Mouse (Mus musculus): ENCODE results near the gene Cngb1.
"Not testable (repeated sequence)": the region's sequence is repeated elsewhere in the genome, so short reads cannot be mapped to it uniquely, and the experiment has no call there.

The Cngb1 gene

DNA sequence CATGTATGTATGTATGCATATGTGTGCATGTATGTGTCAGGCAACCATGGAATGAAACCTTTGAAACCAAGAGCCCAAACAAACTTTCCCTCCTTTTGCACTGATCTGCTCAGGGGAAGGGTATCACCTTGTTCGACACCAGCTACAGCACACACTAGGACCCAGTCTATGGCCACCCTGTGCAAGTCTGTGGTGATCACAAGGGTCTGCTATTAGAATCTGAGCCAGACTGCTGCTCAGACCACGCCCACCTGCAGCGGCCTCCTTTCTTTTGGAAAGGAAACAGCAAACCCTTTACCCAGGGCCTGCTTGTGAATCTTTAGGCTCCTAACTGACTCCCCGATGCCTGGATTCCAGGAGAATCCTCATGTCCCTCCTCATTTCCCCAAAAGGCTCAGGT is 62.5 kb downstream of the Cngb1 start:
- no peak for DNase-seq

DNA sequence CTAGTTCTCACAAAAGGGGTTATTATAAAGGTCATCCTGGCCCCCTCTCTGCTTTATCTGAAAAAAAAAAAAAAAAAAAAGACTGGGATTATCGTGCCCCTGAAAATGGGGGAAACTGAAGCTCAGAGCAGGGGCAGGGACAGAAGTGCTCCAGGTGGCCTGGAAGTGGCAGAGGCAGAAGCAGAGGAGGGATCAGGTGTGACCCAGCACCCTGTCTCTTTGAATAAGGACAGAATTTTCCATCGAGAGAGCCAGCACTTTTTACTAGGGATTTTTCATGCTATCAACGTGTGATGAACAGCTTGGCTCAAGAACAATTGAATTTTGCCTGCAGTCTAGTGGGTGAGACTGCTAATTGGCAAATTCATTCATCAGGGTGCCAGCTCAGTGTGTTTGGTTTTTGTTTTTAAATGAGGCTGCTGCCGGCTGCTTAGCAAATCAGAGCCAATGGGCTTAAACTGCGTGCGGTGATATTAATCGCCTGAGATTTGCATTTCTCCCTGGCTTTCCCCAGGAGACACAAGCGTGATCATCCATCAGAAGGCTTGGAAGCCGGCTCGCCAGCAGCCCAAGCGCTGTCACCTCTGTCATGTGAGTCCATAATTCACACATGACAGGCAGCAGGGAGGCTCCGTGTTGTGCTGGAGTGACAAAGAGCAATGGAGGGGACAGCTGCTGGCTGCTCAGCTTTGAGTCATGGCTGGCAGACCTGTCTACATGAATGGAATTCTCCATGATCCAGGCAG is 63.4 kb downstream of the Cngb1 start:
- no peak for DNase-seq

DNA sequence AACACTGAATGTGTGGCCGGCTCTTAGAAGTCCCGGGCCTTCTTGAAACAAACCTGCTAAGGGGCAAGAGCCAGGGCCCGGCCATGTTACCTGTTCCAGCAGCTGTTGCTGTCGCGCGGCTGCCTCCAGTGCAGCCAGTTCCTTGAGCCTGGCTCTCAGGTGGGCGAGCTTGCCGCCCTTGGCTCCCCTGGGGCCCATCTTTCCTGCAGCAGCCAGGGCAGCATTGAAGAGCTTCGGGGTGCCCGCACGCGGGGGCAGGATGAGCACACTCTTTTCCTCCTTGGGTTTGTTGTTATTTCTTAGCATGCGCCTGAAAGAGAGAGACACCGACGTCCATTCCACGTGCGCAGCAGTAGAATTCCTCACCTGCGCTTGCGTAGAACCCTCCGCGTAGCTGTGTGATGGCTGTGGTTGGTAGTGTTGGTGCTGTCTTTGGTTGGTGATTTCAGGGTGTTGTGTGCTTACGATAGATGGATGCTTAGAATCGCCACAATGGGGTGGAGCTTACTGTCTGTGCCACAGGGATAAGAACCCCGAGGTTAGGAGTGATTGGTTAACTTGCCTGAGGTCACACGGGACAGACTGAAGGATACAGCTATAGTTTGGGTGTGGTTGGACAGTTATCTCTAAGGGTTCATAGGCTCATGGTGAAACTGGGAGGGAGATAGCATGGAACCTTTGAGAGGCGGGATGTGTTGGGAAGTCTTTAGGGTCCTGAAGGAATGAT is 64.1 kb downstream of the Cngb1 start:
- DNase-seq: no peak

DNA sequence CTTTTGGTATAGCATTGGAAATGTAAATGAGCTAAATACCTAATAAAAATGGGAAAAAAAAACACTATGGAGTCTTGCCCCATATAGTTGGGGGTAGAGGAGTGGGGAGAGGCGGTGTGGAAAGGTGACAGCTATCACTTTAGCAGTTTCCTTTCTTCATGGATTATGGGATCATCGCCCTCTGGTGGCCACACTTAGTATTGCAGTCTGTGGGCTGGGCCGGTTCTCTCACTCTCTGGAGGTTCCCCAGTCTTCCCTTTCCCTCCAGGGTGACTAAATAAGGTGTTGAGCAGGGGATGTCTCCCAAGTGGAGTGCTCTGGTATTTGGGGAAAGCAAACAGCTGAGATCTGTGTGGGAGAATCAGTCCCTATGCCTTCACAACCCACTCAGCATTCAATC is 70.7 kb downstream of the Cngb1 start:
- peak; percentile 71 to 77 for DNase-seq

DNA sequence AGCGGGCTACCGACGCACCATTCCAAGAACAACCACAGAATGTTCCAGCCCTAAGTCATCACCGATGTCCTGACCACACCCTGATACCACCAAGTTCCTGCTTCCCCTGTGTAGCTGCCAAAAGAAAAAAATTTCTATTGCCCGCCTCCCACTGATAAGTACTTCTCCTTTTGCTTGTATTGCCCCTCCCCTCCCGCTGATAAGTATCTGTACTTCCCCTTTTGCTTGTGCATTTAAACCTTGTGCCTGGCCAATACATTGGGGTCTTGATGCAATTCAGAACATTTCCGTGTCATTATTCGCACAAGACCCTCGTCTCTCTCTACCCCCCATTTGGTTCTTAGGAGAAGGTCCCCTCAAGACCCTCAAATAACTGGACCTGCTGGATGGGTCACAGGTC is 76.3 kb downstream of the Cngb1 start:
- DNase-seq: not testable (repeated sequence)

- no peak for DNase-seq
These were observed 79.3 kb downstream of the Cngb1 start for GRCm38 (mm10) chr8:95227151-95227468.

DNA sequence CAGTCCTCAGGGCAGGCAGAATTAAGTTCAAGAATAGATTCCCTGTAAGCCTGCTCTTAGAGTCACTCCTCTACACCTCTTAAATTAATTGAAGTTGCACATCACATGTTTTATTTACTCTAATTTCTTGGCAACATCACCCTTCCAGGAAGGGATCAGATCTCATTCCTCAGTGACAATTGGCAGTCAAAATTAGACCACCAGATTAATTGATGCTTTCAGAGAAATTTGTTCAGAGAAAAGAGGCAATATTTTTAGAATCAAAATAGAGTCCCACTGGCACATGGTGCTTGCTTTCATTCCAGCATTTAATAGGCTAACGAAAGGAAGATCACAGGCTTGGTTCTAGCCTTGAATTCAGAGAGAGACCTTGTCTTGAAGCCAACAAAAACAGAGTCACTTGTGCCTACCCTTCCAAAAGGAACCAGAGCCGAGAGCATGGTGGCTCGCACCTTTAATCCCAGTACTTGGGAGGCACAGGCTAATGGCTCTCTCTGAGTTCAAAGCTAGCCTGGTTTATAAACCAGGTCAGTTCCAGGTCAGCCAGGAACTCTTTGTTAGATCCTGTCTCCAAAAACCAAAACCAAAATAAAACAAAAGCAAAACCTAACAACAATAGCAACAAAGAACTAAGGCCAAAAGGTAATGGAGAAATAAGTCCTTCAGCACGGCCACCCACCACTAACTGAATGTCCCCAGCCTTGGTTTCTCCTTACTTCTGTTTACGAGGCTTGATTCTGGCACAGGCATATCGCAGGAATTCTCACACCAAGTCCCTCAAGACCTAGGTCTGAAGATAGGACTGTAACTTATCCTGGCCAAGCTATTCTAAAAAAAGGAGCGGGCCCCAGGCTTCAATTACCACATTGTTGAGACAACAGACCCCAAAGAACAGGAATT is 79.9 kb downstream of the Cngb1 start:
- no peak for DNase-seq

GRCm38 (mm10) chr8:95223969-95224368 is 82.4 kb downstream of the Cngb1 start:
- DNase-seq: no peak

DNA sequence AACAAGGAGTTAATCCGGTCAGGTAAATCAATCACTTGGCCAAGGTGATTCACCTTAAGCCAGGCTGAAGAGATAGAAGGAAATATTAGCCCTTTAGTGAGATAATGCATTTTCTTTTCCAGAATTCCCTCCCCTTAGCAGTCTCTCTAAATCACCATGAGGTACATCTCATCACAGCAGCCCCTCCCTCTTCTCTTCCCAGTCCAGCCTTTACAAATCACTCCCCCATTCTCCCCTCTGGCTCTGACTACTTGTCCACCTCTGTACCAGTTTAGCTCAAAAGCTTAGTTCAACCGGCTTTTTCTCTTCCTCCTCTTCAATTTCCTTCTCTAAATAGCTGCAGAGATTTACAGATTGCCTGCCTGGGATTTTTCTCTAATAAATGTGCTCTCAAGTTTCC is 85.3 kb downstream of the Cngb1 start:
- no peak for DNase-seq

DNA sequence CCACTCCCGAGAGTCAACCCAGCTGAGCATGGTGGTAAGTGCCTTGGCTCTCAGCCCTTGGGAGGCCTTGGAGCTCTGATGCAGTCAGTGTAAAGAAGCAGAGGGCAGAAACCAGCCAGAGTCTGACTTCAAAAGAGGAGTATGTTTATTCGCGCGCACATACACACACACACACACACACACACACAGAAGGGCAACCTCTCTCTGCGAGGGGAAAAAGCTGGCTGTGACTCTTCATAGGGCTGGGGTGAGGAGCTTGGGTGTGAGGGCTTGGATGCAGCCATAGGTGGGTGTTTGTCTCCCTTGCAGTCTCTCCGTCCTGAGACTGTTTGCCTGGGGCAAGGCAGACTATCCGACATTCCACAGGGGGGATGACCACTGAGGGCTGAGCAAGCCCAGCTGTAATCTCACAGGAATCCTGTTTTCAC is 85.8 kb downstream of the Cngb1 start:
- no peak for DNase-seq

- DNase-seq: no peak
These were observed 86.8 kb downstream of the Cngb1 start for GRCm38 (mm10) chr8:95219623-95220022.

DNA sequence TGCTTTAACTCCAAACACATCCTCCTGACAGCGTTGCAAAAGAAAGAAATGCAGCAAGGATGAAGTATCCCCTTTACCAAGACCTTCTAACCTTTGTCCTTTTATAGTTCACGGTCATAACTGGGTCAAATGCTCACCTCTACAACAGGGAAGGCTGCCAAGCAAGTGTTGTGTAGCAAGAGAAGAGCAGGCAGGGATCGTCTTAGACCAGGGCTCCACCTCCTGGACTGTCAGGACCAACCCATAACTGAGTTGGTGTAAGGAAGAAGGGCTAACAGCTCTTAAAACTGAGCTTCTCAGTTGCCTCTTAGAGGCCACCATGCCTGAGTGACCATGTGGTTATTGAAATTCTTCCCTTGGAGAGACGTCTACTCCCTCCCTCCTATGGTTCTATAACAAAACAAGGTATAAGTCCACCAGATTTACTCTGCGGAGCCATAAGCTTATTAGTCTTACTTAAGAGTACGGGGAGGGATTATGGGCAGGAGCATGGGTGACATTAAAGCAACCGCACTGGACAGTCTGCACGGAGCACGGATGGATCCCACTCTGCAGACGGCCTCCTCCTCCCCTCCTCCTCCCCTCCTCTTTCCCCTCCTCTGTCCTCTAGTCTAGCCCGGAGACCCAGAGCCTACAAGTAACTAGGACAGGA is 90.5 kb downstream of the Cngb1 start:
- DNase-seq: no peak

GRCm38 (mm10) chr8:95209924-95210323 is 96.5 kb downstream of the Cngb1 start:
- DNase-seq: no peak

DNA sequence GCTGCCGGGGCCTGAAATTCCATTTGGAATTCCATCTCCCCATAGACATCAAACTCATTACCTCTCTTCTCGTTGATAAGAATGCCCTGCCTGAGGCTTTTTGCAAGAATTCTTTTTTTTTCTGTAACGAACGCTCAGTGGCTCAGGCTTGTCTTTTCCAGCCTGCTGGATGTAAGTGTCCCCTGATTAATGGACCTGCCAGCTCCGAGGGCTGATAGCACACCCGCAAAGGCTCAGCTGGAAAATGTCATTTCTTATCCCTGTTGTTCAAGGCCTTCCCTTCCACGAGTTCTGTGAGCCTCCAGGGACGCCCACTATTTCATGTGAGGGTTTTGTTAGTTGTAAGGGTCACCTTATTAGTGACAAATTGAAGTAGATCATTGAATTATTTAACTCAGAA is 100.4 kb downstream of the Cngb1 start:
- DNase-seq: no peak

DNA sequence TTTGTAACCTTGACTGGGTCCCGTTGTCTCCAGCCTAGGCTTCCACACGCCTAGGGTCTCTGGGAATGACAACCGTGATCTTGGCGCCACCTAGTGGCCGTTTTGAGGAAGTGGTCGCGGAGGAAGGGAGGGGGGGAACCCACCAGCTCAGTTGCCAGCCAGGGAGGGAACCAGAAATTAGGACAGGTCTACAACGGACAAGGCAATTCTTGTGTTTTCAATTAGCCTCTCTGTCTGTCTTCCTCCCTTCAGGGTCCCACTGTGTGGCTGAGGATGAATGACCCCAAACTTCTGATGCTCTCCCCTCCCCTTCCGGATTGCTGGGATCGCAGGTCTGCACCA is 102.4 kb downstream of the Cngb1 start:
- DNase-seq: peak; percentile 58 to 66

DNA sequence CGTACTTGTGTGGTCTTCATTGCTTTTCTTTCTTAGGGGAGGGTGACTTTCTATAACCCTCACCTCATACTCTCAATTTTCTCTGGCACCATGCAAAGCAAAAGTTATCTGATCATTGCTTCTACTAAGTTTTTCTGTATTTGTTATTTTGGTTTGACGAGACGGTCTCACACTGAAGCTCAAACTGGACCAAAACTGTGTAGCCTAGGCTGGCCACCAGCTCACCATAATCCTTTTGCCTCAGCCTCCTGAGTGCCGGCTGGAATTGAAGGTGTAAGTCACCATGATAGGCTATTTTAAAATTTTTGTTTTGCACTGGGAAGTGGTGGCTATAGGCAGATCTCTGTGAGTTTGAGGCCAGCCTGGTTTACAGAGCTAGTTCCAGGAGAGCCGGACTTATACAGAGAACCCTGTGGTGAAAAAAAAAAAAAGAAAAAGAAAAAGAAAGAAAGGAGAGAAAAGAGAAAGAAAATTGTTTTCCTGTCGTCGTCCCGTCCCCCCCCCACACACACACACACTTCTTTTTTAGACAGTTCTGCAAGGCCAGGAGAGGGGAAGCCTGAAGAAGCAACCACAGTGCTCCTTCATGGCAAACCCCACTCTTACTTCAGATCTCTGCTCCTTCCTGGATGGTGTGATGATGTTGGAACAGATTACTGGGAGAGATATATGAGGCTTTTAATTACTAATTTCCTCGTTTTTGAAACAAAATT is 102.9 kb downstream of the Cngb1 start:
- DNase-seq: no peak

DNA sequence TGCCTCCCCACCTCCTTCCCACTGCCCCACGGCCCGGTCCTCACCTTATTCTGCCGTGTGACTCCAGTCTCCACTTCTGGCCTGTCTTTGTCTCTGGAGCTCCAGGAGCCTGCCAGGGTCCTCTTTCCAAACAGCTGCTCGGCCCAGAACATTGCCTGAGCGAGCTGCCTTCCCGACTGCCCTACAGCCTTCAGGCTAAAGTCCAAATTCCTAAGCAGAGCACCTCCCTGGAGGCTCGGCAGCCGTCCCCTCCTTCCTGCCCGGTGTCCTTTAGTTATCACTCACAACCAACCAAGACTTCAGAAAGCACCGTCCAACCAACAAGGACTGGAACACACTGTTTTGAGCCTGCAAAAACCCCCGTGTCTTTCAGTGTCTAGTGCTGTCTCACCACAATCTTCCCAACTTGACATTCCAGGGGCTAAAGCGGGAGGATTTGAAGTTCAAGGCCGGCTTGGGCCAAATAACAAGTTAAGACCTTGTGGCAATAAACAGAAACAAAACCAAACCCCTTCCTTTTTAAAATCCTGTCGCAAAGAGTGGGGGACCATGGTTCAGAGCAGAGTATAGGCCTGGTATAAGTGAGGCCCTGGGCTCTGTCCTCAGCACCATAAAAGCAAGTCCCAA is 103.6 kb downstream of the Cngb1 start, which contains the start of gene Kifc3:
TSS of gene Kifc3 (minus strand) at position 164 of the 627 bp plus-strand sequence.
- no peak for DNase-seq

GRCm38 (mm10) chr8:95202056-95202570 is 104.3 kb downstream of the Cngb1 start:
- DNase-seq: no peak

GRCm38 (mm10) chr8:95201491-95201890 is 104.9 kb downstream of the Cngb1 start:
- no peak for DNase-seq

DNA sequence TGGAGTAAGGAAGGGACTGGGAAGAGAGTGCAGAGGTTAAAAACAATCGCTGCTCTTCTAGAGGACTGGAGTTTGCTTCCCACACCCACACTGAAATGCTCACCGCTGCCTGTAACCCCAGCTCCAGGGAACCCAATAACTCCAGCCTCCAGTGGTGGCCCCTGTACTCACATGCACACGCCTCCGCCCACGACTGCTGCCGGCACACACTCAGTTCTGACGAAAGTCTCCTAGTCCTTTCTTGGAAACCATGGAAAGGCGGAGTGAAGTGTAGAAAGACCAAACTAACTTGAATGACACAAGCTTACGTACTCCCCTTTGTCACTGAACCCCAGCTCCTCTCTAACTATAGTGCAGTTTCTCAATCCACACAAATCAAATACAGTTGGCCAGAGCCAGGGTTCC is 106.4 kb downstream of the Cngb1 start:
- DNase-seq: no peak

GRCm38 (mm10) chr8:95195728-95196127 is 110.7 kb downstream of the Cngb1 start:
- DNase-seq: no peak
